Mouse (Mus musculus) left cerebral cortex, postnatal 4 days (tissue): ENCODE measurements around the gene Olfr53. TPM values are rescaled to one million over a fixed set of nuclear protein-coding genes. Genes with fewer than 3 reads are reported as not detected.
"Not testable (repeated sequence)": the region's sequence is repeated elsewhere in the genome, so short reads cannot be mapped to it uniquely, and the experiment has no call there.

ENCODE experiments used
- DNase-seq: peaks from one replicate; pipeline ENCODE4 v3.0.0-alpha.2; 2022
- intact Hi-C: fragments of 180-260 bp; cut with DNase I; formaldehyde crosslinking; loops from one replicate; pipeline ENCODE4 v1.15.1; 2025
- total RNA-seq, 2 experiments: library from RNA; stranded (reverse); gene quantifications; 2 replicates each; pipeline ENCODE4 v1.2.3; 2021

Olfr53 gene
- not detected for total RNA-seq

DNA sequence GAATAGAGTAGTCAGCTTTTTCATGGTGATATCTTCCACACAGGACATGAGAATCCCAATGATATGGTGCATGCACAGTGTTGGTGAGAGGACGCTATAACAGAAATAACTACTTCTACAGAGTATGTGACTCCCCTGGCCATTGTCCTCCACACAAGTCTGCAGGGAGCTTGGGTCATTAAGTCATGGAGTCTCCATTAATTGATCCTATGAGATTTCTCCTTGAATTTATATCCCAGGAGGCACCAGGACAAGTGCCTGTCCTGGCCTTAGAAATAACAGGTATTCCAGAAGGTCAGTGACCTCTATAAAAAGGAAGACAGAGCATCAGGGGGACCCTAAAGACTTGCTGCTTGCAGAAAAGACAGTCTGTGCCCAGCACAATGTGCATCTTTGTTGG lies at the start of gene Olfr53:
TSS of gene Olfr53 (plus strand) at position 301 of the 400 bp plus-strand sequence.
- intact Hi-C loops, result no loop called here
- no peak for DNase-seq

DNA sequence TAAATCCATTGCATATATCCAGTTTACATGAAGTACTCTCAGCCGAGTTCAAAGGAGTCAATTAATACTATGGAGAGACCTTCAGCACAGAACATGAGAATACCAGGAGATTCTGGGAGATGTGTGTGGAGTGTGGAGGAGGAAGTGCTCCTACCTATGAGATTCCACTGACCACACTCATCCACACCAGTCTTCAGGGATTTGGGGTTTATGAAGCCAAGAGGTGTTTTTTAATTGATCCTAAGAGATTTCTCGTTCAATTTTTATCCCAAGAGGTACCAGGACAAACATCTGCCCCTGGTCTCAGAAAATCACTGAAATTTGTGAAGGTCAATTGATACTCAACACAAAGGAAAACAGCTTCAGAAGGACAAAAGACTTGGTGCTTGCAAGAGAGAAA lies 45.3 kb upstream of the Olfr53 start, which contains the start of gene Olfr46:
TSS of gene Olfr46 (plus strand) at position 301 of the 400 bp plus-strand sequence.
- DNase-seq, intact Hi-C loops: not testable (repeated sequence)

DNA sequence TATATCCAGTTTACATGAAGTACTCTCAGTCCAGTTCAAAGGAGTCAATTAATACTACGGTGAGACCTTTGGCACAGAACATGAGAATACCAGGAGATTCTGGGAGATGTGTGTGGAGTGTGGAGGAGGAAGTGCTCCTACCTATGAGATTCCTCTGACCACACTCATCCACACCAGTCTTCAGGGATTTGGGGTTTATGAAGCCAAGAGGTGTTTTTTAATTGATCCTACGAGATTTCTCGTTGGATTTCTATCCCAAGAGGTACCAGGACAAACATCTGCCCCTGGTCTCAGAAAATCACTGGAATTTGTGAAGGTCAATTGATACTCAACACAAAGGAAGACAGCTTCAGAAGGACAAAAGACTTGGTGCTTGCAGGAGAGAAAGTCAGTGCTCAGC lies 17.6 kb upstream of the Olfr53 start, which contains the start of gene Olfr61:
TSS of gene Olfr61 (plus strand) at position 301 of the 400 bp plus-strand sequence.
- intact Hi-C loops, DNase-seq: not testable (repeated sequence)

DNA sequence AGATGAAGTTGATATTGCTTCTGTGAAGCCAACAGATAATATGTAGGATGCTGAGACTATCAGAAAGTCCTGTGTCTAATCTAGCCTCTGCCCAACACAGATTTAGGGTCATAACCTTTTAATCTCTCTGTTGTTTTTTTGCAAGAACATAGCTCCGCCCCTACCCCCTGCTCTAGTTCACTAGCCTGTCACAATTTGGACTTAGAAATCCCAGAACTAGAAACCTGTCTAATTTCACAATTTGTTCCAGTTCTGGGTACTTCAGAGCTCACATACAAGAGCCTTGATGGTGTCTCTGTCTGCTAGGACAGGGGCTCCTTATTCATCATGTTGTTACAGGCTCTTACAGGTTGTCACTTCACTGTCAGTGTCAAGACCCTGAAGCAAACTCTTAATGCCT lies 15.7 kb upstream of the Olfr53 start:
- no peak for DNase-seq
- intact Hi-C loops, result no loop called here

DNA sequence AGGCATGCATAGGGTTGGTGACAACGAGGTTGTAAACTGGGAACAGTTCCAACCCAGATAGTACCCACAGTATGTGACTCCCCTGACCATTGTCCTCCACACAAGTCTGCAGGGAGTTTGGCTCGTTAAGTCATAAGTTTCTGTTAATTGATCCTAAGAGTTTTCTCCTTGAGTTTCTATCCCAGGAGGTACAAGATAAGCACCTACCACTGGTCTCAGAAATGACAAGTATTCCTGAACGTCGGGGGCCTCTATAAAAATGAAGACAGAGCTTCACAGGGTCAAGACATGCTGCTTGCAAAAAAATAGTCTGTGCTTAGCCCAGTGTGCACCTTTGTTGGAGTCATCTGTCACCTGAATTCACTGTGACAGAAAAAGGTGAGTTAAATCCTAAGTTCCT lies 13.4 kb downstream of the Olfr53 start, which contains the start of gene Olfr539:
TSS of gene Olfr539 (plus strand) at position 301 of the 400 bp plus-strand sequence.
- intact Hi-C loops, result no loop called here
- DNase-seq, result no peak

DNA sequence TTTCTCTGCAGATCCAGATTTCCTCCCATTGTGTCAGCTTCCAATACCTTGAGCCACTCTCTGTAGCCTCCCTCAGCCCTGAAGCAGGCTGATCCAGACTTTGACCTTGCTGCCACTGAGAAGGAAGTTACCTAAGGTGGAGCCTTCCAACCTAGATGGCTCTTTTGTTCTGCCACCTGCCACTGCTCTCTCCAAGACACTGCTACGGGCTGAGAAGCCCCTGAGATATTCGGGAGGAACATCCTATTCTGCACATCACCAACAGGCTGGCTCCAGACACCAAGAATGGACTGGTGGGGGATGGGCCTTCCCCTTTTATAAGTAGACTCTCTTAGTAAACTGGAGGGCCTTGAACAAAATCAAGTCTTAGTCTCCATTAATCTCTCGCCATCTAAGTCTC lies 24.4 kb downstream of the Olfr53 start:
- DNase-seq, intact Hi-C loops: not testable (repeated sequence)

DNA sequence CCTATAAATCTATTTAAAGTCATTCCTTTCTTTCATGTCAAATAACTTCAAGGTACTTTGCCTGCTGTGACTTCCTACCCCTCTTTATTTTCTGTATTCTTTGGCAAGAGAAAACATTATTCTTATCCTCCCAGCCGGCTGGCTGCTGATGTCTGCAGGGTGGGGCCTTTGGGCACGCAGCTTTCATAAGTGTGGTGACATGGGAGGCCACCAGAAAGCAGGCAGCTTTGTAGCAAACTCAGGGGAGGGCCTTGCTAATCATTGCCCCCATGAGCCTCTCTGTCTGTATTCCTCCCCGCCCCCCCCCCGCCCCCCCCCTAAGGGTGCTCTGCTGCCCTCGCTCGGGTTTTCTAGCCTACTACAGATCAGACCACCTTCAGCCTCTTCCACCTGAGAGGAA lies 29.6 kb downstream of the Olfr53 start:
- intact Hi-C loops, result no loop called here
- no peak for DNase-seq

DNA sequence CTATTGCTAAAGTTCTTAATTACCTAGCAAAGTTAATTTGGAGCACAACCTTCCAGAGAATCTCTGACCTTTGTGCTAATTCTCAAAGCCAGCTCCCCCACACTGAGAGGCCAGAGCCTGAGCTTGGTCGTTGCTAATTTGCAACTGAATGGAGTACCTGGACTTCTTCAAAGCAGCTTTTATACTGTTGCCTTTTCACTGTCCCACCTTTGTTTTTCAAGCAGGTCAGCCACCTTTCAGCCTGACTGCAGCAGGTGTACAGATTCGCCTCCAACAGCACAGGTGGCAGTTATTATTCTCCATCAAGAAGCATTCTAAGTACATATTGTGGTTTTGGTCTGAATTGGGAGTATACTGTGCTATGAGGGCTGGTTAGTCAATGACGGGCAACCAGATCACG lies 33.3 kb downstream of the Olfr53 start:
- DNase-seq, intact Hi-C loops: not testable (repeated sequence)

DNA sequence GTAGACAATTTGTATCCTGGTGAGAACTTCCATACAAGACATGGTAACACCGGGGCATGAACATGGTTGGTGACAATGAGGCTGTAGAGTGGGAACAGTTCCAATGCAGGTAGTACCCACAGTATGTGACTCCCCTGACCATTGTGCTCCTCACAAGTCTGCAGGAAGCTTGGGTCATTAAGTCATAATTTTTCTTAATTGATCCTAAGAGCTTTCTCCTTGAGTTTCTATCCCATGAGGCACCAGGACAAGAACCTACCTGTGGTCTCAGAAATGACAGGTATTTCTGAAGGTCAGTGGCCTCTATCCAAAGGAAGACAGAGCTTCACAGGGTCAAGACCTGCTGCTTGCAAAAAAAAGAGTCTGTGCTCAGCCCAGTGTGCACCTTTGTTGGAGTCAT lies 35.4 kb downstream of the Olfr53 start, which contains the start of gene Olfr45:
TSS of gene Olfr45 (plus strand) at position 301 of the 400 bp plus-strand sequence.
- intact Hi-C loops, result no loop called here
- no peak for DNase-seq

DNA sequence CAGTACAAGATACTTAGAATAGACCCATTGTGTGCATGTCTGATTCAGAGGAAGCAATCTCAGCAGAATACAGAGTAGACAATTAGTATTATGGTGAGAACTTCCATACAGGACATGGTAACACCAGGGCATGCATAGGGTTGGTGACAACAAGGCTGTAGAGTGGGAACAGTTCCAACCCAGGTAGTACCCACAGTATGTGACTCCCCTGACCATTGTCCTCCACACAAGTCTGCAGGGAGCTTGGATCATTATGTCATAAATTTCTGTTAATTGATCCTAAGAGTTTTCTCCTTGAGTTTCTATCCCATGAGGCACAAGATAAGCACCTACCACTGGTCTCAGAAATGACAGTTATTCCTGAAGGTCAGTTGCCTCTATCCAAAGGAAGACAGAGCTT lies 50.7 kb downstream of the Olfr53 start, which contains the start of gene Olfr541:
TSS of gene Olfr541 (plus strand) at position 301 of the 400 bp plus-strand sequence.
- intact Hi-C loops, result no loop called here
- no peak for DNase-seq

Other genes with a start within 250 kb of the Olfr53 start
- not detected for gene Olfr531, start 243.5 kb upstream of the Olfr53 start, total RNA-seq
- not detected for gene Olfr532, start 224.8 kb upstream of the Olfr53 start, total RNA-seq
- not detected for gene Olfr533, start 183.1 kb upstream of the Olfr53 start, total RNA-seq
- gene Olfr535, start 162.2 kb upstream of the Olfr53 start, total RNA-seq, result not detected
- not detected for gene Olfr536, start 139.1 kb upstream of the Olfr53 start, total RNA-seq
- gene Olfr538, start 78.6 kb upstream of the Olfr53 start, total RNA-seq, result not detected
- gene Olfr46, start 45.2 kb upstream of the Olfr53 start, total RNA-seq, result under 1 TPM in 1 of 2 experiments, not detected in 1; 0.10 TPM
- gene Olfr61, start 17.5 kb upstream of the Olfr53 start, total RNA-seq, result not detected
- gene Olfr539, start 13.5 kb downstream of the Olfr53 start, total RNA-seq, result under 1 TPM; 0.02 to 0.08 TPM
- under 1 TPM; 0.06 to 0.08 TPM for gene Olfr45, start 35.5 kb downstream of the Olfr53 start, total RNA-seq
- not detected for gene Olfr541, start 50.8 kb downstream of the Olfr53 start, total RNA-seq
- not detected for gene Cyp2e1, start 117.3 kb downstream of the Olfr53 start, total RNA-seq
- under 1 TPM in 1 of 2 experiments, not detected in 1; 0.24 TPM for gene Syce1, start 141.4 kb downstream of the Olfr53 start, total RNA-seq
- gene Zfp941, start 175.7 kb downstream of the Olfr53 start, total RNA-seq, result 10 to 100 TPM; 10.9 to 15.0 TPM
- not detected for gene Urah, start 188.6 kb downstream of the Olfr53 start, total RNA-seq
- not detected for gene Scgb1c1, start 199.1 kb downstream of the Olfr53 start, total RNA-seq
- not detected for gene Odf3, start 201.4 kb downstream of the Olfr53 start, total RNA-seq
- 1 to 10 TPM; 1.4 TPM for gene Gm45785, start 209.9 kb downstream of the Olfr53 start, total RNA-seq
- gene Ric8a, start 210.5 kb downstream of the Olfr53 start, total RNA-seq, result 100 to 1,000 TPM in 1 of 2 experiments, 10 to 100 TPM in 1; 93.4 to 112 TPM
- 10 to 100 TPM; 23.0 to 25.2 TPM for gene Bet1l, start 211.1 kb downstream of the Olfr53 start, total RNA-seq
- gene Psmd13, start 235.5 kb downstream of the Olfr53 start, total RNA-seq, result 100 to 1,000 TPM; 155 to 165 TPM
- 10 to 100 TPM; 26.0 to 31.3 TPM for gene Sirt3, start 235.9 kb downstream of the Olfr53 start, total RNA-seq